Mouse (Mus musculus) thymus, postnatal 10 days (tissue): Measurements from ENCODE around the gene Ceacam13.
"Not testable (repeated sequence)": the region's sequence is repeated elsewhere in the genome, so short reads cannot be mapped to it uniquely, and the experiment has no call there.

Experiments used
- DNase-seq, 2 experiments: peaks; one replicate each; pipeline ENCODE4 v3.0.0; 2021; ENCODE audit warnings: low spot score in 2 of 2

Gene Ceacam13

GRCm38 (mm10) chr7:18009589-18009988 lies at the start of gene Ceacam13:
Ceacam13 (plus strand) TSS chr7:18009889.
- no peak for DNase-seq

DNA sequence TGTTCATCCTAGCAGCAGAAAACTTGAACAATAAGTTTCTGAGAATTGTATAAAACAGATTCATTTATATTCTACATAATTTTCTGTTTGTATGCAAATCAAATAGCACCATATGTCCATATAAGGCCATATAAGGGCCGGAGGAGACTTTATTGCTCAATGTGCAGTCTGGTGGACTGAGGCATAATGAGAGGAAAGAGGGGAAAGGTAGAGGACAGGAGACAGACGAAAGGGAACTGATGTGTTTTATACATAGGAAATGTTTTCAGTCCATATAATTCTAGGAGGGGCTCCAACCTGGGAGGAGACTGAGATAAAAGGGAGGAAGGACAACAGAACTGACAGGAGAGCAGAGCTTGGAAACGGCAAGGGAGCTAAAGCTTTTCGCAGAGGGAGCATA lies 37.9 kb upstream of the Ceacam13 start, which contains the start of gene Ceacam11:
Gene Ceacam11, plus strand, starts transcription at position 301 of the 400 bp plus-strand sequence.
- no peak for DNase-seq

- DNase-seq = not testable (repeated sequence)
Observed at GRCm38 (mm10) chr7:18001131-18001530, 8.6 kb upstream of the Ceacam13 start.

DNA sequence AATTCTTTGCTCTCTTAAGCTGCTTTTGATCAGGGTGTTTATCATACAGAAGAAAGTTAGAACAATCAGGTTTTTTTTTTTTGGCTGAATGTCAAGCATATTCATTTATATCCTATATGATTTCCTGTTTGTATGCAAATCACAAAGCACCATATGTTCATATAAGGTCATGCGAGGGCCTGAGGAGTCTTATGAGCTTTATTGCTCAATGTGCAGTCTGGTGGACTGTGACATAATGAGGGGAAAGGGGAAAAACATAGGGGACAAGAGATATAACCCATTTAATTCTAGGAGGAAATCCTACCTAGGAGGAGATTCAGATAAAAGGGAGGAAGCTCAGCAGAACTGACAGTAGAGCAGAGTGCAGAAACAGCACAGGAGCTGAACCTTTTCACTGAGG lies 55.9 kb downstream of the Ceacam13 start, which contains the start of gene Ceacam12:
Gene Ceacam12, plus strand, starts transcription at position 301 of the 400 bp plus-strand sequence.
- no peak for DNase-seq
